Mouse (Mus musculus): ENCODE data around the gene Fuca1.

- no peak for TF ChIP-seq FLI1 (IDR thresholded peaks at IDR 0.05; ENCODE audit: low read length)
- TF ChIP-seq GATA1 (IDR thresholded peaks at IDR 0.05; ENCODE audit: borderline replicate concordance, low read length), result no peak
Observed at GRCm38 (mm10) chr4:135960717-135961116, 40.2 kb downstream of the Fuca1 start.

Measured in megakaryocyte, embryonic 14.5 days (primary cell).